Mouse (Mus musculus): ENCODE data around the gene Tas2r118. TPM values are rescaled to one million over a fixed set of nuclear protein-coding genes. Genes with fewer than 3 reads are reported as not detected.

Gene Tas2r118
- polyA plus RNA-seq, 1 experiment = not detected

DNA sequence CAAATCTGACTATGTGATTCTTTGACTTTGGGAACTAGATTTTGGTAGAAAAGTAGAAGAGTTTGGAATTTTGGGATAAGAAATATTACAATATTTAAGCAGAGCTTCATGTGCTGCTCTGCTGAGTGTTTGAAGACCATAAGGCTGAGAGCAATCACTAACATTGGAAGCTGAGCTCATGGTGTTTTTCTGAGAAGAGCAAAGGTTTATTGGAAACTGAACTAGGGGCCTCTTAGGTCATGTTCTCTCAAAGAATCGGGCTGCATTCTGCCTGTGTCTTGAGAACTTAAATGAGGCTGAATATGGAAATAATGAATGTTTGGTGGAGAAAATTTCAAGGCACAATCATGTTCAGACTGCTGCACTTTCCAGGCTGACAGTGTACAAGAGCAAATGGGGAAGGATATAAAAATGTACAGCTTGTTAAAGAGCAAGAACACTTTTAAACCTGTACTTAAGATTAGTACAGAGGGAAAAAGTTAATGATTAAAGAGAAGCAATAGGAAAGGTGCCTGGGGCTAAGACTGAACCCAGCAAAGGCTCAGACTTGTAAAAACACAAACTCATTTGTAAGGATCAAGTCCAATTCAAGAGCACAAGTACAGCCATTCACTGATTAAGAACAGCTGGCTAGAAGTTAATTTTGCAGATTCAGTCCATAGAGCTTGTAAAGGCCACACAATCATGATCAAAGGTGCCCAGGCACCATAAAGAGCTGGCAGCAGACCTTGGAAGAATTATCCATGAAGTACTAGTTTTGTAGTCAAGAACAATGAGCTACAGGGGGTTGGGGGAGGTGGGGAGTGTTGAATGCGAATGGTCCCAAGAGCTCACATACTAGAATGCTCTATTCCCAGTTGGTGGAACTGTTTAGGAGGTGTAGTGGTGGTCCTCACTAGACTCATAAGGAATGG is 31.0 kb downstream of the Tas2r118 start:
- no peak overlapping the region for H3K4me3 ChIP-seq
- H3K4me2 ChIP-seq (ENCODE audit: low read depth) = no peak overlapping the region
- H3K36me3 ChIP-seq (ENCODE audit: control insufficient read depth, insufficient read depth) = no peaks in the 10 kb centered on the region
- TF ChIP-seq CEBPB (IDR thresholded peaks at IDR 0.05; ENCODE audit: insufficient read depth, poor library complexity, severe bottlenecking) (no peak), REST (IDR thresholded peaks at IDR 0.05; ENCODE audit: insufficient read depth, insufficient read length) (no peak), MYOG (IDR thresholded peaks at IDR 0.05; ENCODE audit: control insufficient read depth in 1 of 3, insufficient read depth in 1 of 3, insufficient read length in 2 of 3, low read depth in 2 of 3) (no peak), USF1 (IDR thresholded peaks at IDR 0.05; ENCODE audit: low read depth) (no peak), TCF12 (IDR thresholded peaks at IDR 0.05; ENCODE audit: insufficient read depth, poor library complexity, severe bottlenecking) (no peak), POLR2A (IDR thresholded peaks at IDR 0.05; ENCODE audit: insufficient read length, low read depth) (no peak), E2F4 (IDR thresholded peaks at IDR 0.05; ENCODE audit: insufficient read depth) (no peak), MAX (IDR thresholded peaks at IDR 0.05; ENCODE audit: low read depth) (no peak), MYOD1 (IDR thresholded peaks at IDR 0.05; ENCODE audit: control insufficient read depth in 1 of 3, insufficient read length in 2 of 3, low read depth in 2 of 3) (no peak), TCF3 (IDR thresholded peaks at IDR 0.05; ENCODE audit: insufficient read length, low read depth) (no peak), POLR2AphosphoS2 (IDR thresholded peaks at IDR 0.05; ENCODE audit: insufficient read length, low read depth) (no peak), SRF (IDR thresholded peaks at IDR 0.05; ENCODE audit: control insufficient read depth, insufficient read length, low read depth) (no peak)
- no peak overlapping the region for H3ac ChIP-seq (ENCODE audit: control insufficient read depth, insufficient read length)
- no peaks in the 10 kb centered on the region for H3K27me3 ChIP-seq (ENCODE audit: control insufficient read depth, insufficient read depth, insufficient read length)
- no peaks in the 10 kb centered on the region for H3K79me2 ChIP-seq (ENCODE audit: control insufficient read depth, insufficient read depth)

DNA sequence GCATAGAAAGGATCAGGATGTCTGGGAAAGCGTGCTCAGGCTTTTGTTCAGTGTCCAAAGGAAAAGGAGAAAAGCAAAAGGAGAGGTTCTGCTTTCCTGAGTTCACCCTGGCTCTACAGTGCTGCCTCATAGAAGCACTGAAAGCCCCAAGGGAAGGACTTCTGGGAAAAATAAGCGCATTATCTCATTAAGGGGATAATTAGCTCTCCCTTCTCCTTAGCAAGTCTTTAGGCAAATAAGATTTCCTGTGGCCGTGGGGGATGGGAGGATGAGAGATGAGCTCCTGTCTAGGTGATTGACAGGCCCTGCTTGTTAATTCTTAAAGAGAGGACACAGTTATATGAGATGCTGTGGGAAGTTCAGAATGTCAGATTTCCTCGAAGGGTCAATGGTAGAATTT is 33.4 kb downstream of the Tas2r118 start:
- TF ChIP-seq SRF (IDR thresholded peaks at IDR 0.05; ENCODE audit: control insufficient read depth, insufficient read length, low read depth) = no peak
- TF ChIP-seq E2F4 (IDR thresholded peaks at IDR 0.05; ENCODE audit: insufficient read depth) = no peak
- TF ChIP-seq MYOG (IDR thresholded peaks at IDR 0.05; ENCODE audit: control insufficient read depth in 1 of 3, insufficient read depth in 1 of 3, insufficient read length in 2 of 3, low read depth in 2 of 3) = no peak
- TF ChIP-seq POLR2A (IDR thresholded peaks at IDR 0.05; ENCODE audit: insufficient read length, low read depth) = no peak
- TF ChIP-seq MAX (IDR thresholded peaks at IDR 0.05; ENCODE audit: low read depth) = no peak
- TF ChIP-seq MYOD1 (IDR thresholded peaks at IDR 0.05; ENCODE audit: control insufficient read depth in 1 of 3, insufficient read length in 2 of 3, low read depth in 2 of 3) = no peak
- TF ChIP-seq CEBPB (IDR thresholded peaks at IDR 0.05; ENCODE audit: insufficient read depth, poor library complexity, severe bottlenecking) = no peak
- TF ChIP-seq TCF3 (IDR thresholded peaks at IDR 0.05; ENCODE audit: insufficient read length, low read depth) = no peak
- TF ChIP-seq REST (IDR thresholded peaks at IDR 0.05; ENCODE audit: insufficient read depth, insufficient read length) = no peak
- TF ChIP-seq USF1 (IDR thresholded peaks at IDR 0.05; ENCODE audit: low read depth) = no peak
- no peak overlapping the region for H3ac ChIP-seq (ENCODE audit: control insufficient read depth, insufficient read length)
- H3K4me2 ChIP-seq (ENCODE audit: low read depth) = no peak overlapping the region
- no peak overlapping the region for H3K4me3 ChIP-seq
- no peaks in the 10 kb centered on the region for H3K27me3 ChIP-seq (ENCODE audit: control insufficient read depth, insufficient read depth, insufficient read length)
- H3K36me3 ChIP-seq (ENCODE audit: control insufficient read depth, insufficient read depth) = no peaks in the 10 kb centered on the region
- H3K79me2 ChIP-seq (ENCODE audit: control insufficient read depth, insufficient read depth) = no peaks in the 10 kb centered on the region

DNA sequence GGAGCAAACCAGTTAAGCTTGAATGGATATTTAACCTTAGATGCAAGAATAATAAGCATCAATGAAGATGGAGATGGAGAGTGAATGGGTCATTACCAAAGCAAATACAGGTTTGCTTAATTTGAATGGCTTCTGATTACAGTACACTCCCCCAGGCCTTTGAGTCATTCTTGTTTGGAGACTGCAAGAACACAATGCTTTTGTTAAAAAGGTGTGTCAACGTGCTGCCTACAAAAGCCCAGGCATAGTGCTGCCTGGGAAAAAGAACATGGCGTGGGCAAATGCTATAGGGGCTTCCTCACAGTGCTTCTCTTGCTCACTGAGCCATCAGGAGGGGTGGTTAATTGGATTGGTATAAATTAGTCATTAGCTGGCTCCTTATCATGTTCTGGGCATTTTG is 46.1 kb downstream of the Tas2r118 start:
- Histone ChIP-seq H3K4me2 (ENCODE audit: low read depth) (no peak overlapping the region), H3K27me3 (ENCODE audit: control insufficient read depth, insufficient read depth, insufficient read length) (no peaks in the 10 kb centered on the region), H3K36me3 (ENCODE audit: control insufficient read depth, insufficient read depth) (no peaks in the 10 kb centered on the region), H3K79me2 (ENCODE audit: control insufficient read depth, insufficient read depth) (no peaks in the 10 kb centered on the region), H3K4me3 (no peak overlapping the region), H3ac (ENCODE audit: control insufficient read depth, insufficient read length) (no peak overlapping the region)
- TF ChIP-seq MAX (IDR thresholded peaks at IDR 0.05; ENCODE audit: low read depth) (no peak), TCF3 (IDR thresholded peaks at IDR 0.05; ENCODE audit: insufficient read length, low read depth) (no peak), SRF (IDR thresholded peaks at IDR 0.05; ENCODE audit: control insufficient read depth, insufficient read length, low read depth) (no peak), TCF12 (IDR thresholded peaks at IDR 0.05; ENCODE audit: insufficient read depth, poor library complexity, severe bottlenecking) (no peak), MYOD1 (IDR thresholded peaks at IDR 0.05; ENCODE audit: control insufficient read depth in 1 of 3, insufficient read length in 2 of 3, low read depth in 2 of 3) (no peak), MYOG (IDR thresholded peaks at IDR 0.05; ENCODE audit: control insufficient read depth in 1 of 3, insufficient read depth in 1 of 3, insufficient read length in 2 of 3, low read depth in 2 of 3) (no peak), CEBPB (IDR thresholded peaks at IDR 0.05; ENCODE audit: insufficient read depth, poor library complexity, severe bottlenecking) (no peak), E2F4 (IDR thresholded peaks at IDR 0.05; ENCODE audit: insufficient read depth) (no peak), POLR2AphosphoS2 (IDR thresholded peaks at IDR 0.05; ENCODE audit: insufficient read length, low read depth) (no peak), POLR2A (IDR thresholded peaks at IDR 0.05; ENCODE audit: insufficient read length, low read depth) (no peak), USF1 (IDR thresholded peaks at IDR 0.05; ENCODE audit: low read depth) (no peak), REST (IDR thresholded peaks at IDR 0.05; ENCODE audit: insufficient read depth, insufficient read length) (no peak)

Other genes starting within 250 kb of the Tas2r118 start
- 0.02 TPM for gene Cadps2, start 130.6 kb downstream of the Tas2r118 start, polyA plus RNA-seq (2012; fragmentation: generic; extraction: Trizol)
- gene Slc13a1, start 198.0 kb upstream of the Tas2r118 start, polyA plus RNA-seq (2012; fragmentation: generic; extraction: Trizol) = 0.11 TPM

Measured in myocyte (in vitro differentiated cells).